ENCODE assay signal across 11 mouse cellular contexts in genomic region chr1:185098975-185099958, GRCm38 (mm10).
DNase-seq lines count a peak whose midpoint lies in the region; ATAC-seq and TF ChIP-seq lines count a peak whose summit lies in the region.
"Had no signal": no experiment of that assay in that cellular context is flagged by ENCODE, and none has a peak within 500 bp of the region (broad histone marks: within the 10 kb centered on the region; RNA-seq: fewer than 3 reads in every experiment).

No protein-coding gene starts in this region.

- peaks cover 24% of the 10 kb centered on the region for H3K4me1 ChIP-seq in heart, embryonic 13.5 days
- peaks cover 0 to 5% of the 10 kb centered on the region in 2 experiments; a peak in 2 of 4 replicates for H3K4me1 ChIP-seq in ES-E14 (ENCODE audit: control insufficient read depth in 2 of 2, insufficient read depth in 2 of 2, low read length in 2 of 2, poor library complexity in 1 of 2)
- H3K4me1 ChIP-seq in forebrain, embryonic 12.5 days = peaks cover 28% of the 10 kb centered on the region
- peaks cover 25% of the 10 kb centered on the region for H3K4me1 ChIP-seq in midbrain, embryonic 11.5 days (ENCODE audit: control insufficient read depth, insufficient read depth, low read length)
- H3K4me1 ChIP-seq in lung, adult 2 months (ENCODE audit: control insufficient read depth, insufficient read depth, low read length) = no peaks in the 10 kb centered on the region

- H3K27ac ChIP-seq in heart, embryonic 13.5 days (replicated peaks) = peak overlapping the region; percentile 65; the same call in 1 of the 2 replicates
- no peak overlapping the region for H3K27ac ChIP-seq in ES-E14 (ENCODE audit: insufficient read depth, low read depth, low read length, poor library complexity, severe bottlenecking)
- H3K27ac ChIP-seq in forebrain, embryonic 12.5 days = peak overlapping the region; percentile 69
- H3K27ac ChIP-seq in midbrain, embryonic 11.5 days (ENCODE audit: low read depth, low read length) = peak overlapping the region; percentile 60
- H3K27ac ChIP-seq: embryonic facial prominence, embryonic 12.5 days had no signal

- intact Hi-C loops in heart, postnatal 25 days (cut with DNase I) = no loop called here

- no peak overlapping the region for H3K4me3 ChIP-seq in heart, embryonic 13.5 days
- H3K4me3 ChIP-seq in ES-E14 (ENCODE audit: insufficient read depth in 1 of 2, low read depth in 1 of 2, low read length in 2 of 2, poor library complexity in 1 of 2, severe bottlenecking in 1 of 2) = peak overlapping the region in 1 of 2 experiments; percentile 34; a peak in 1 of 4 replicates
- no peak overlapping the region for H3K4me3 ChIP-seq in forebrain, embryonic 12.5 days (replicated peaks)
- no peak overlapping the region for H3K4me3 ChIP-seq in midbrain, embryonic 11.5 days (ENCODE audit: low read depth, low read length)
- H3K4me3 ChIP-seq in lung, adult 2 months (replicated peaks; ENCODE audit: extremely low read depth, low read depth, low read length) = no peak overlapping the region
- H3K4me3 ChIP-seq: embryonic facial prominence, embryonic 12.5 days had no signal

- peak overlapping the region; percentile 47 for H3K4me2 ChIP-seq in heart, embryonic 13.5 days
- peak overlapping the region; percentile 28 for H3K4me2 ChIP-seq in forebrain, embryonic 12.5 days
- H3K4me2 ChIP-seq in midbrain, embryonic 11.5 days = peak overlapping the region; percentile 38

- no peaks in the 10 kb centered on the region; the same call in 1 of the 2 replicates for H3K27me3 ChIP-seq in heart, embryonic 13.5 days (replicated peaks)
- no peaks in the 10 kb centered on the region; the same call in 1 of the 2 replicates for H3K27me3 ChIP-seq in forebrain, embryonic 12.5 days
- no peaks in the 10 kb centered on the region for H3K27me3 ChIP-seq in midbrain, embryonic 11.5 days (ENCODE audit: control insufficient read depth, insufficient read depth, low read length)
- H3K27me3 ChIP-seq: embryonic facial prominence, embryonic 12.5 days had no signal

- TF ChIP-seq CTCF in lung, adult 2 months (IDR thresholded peaks at IDR 0.05; ENCODE audit: insufficient read depth, low read length) = no peak

- no peak for DNase-seq in heart, postnatal 25 days (ENCODE audit: low spot score)
- peak; percentile 43 for DNase-seq in ES-E14 (ENCODE audit: low read depth, low spot score)
- peak; percentile 95 for DNase-seq in midbrain, embryonic 11.5 days (ENCODE audit: low spot score, missing footprints)
- DNase-seq in thymus, postnatal 36 days = no peak
- DNase-seq in cerebellum, postnatal 25 days = no peak
- no peak for DNase-seq in lung, adult 2 months
- DNase-seq: B cell, adult 2 months; kidney, adult 2 months had no signal

- in situ Hi-C loops in ES-E14 (cut with MboI; ENCODE audit: low sequenced_read_pairs in 2 of 2, unreplicated experiment in 2 of 2) = no loop called here

- H3K9me3 ChIP-seq in heart, embryonic 13.5 days = peaks cover 3% of the 10 kb centered on the region; the same call in 1 of the 2 replicates
- no peaks in the 10 kb centered on the region for H3K9me3 ChIP-seq in ES-E14 (ENCODE audit: control insufficient read depth, insufficient read depth, low read depth, low read length)
- no peaks in the 10 kb centered on the region for H3K9me3 ChIP-seq in forebrain, embryonic 12.5 days
- no peaks in the 10 kb centered on the region for H3K9me3 ChIP-seq in midbrain, embryonic 11.5 days (ENCODE audit: control insufficient read depth, low read length)
- H3K9me3 ChIP-seq: embryonic facial prominence, embryonic 12.5 days had no signal

- no peaks in the 10 kb centered on the region for H3K36me3 ChIP-seq in heart, embryonic 13.5 days
- no peaks in the 10 kb centered on the region for H3K36me3 ChIP-seq in ES-E14 (ENCODE audit: control insufficient read depth, insufficient read depth, low read length, poor library complexity, severe bottlenecking)
- H3K36me3 ChIP-seq in forebrain, embryonic 12.5 days (replicated peaks) = no peaks in the 10 kb centered on the region
- no peaks in the 10 kb centered on the region for H3K36me3 ChIP-seq in midbrain, embryonic 11.5 days (ENCODE audit: control insufficient read depth, insufficient read depth, low read length)
- H3K36me3 ChIP-seq: embryonic facial prominence, embryonic 12.5 days had no signal

- peak overlapping the region; percentile 21; the same call in 1 of the 2 replicates for H3K9ac ChIP-seq in heart, embryonic 13.5 days
- no peak overlapping the region for H3K9ac ChIP-seq in ES-E14 (ENCODE audit: insufficient read depth, low read depth, low read length, poor library complexity, severe bottlenecking)
- no peak overlapping the region for H3K9ac ChIP-seq in forebrain, embryonic 12.5 days
- H3K9ac ChIP-seq in midbrain, embryonic 11.5 days (ENCODE audit: low read length) = peak overlapping the region; percentile 24; the same call in 1 of the 2 replicates
- H3K9ac ChIP-seq: embryonic facial prominence, embryonic 12.5 days had no signal

- 34% methylated on average over 18 of the region's 18 CpGs for WGBS in heart, embryonic 13.5 days
- WGBS in forebrain, embryonic 12.5 days = 6% methylated on average over 18 of the region's 18 CpGs
- 9% methylated on average over 18 of the region's 18 CpGs for WGBS in midbrain, embryonic 11.5 days
- WGBS in lung, adult 2 months = 57% methylated on average over 18 of the region's 18 CpGs

- no peak for TF ChIP-seq POLR2A in lung, adult 2 months (IDR thresholded peaks at IDR 0.05; ENCODE audit: borderline replicate concordance, extremely low read depth, low read depth, low read length)

- ATAC-seq in heart, embryonic 13.5 days (ENCODE audit: extremely low read depth, insufficient number of reproducible peaks, low FRiP score, low TSS enrichment) = no peak
- ATAC-seq in forebrain, embryonic 12.5 days (ENCODE audit: low FRiP score) = peak; percentile 72; the same call in 1 of the 2 replicates
- peak; percentile 72 for ATAC-seq in midbrain, embryonic 11.5 days (ENCODE audit: low FRiP score)

TF ChIP-seq in ES-E14, 5 proteins besides CTCF, POLR2A, EP300 and RAD21:
- no peak for TF ChIP-seq ZNF384 (IDR thresholded peaks at IDR 0.05; ENCODE audit: low read depth, low read length)
- TF ChIP-seq MAFK (IDR thresholded peaks at IDR 0.05; ENCODE audit: insufficient read depth, low read depth, low read length) = no peak
- TF ChIP-seq HCFC1 (IDR thresholded peaks at IDR 0.05; ENCODE audit: borderline replicate concordance, insufficient read depth, low read length) = no peak
- no peak for TF ChIP-seq CHD2 (IDR thresholded peaks at IDR 0.05; ENCODE audit: low read depth, low read length)
- no peak for TF ChIP-seq ZC3H11A (IDR thresholded peaks at IDR 0.05; ENCODE audit: borderline replicate concordance, low read depth, low read length)

Comparison
In these comparisons a context has a peak if more than half of its experiments do, and no peak if none do; other contexts are left out.
1. H3K9ac ChIP-seq: peak in heart, embryonic 13.5 days (single experiment) and midbrain, embryonic 11.5 days (single experiment); none in ES-E14 (single experiment) and forebrain, embryonic 12.5 days (single experiment).
2. DNase-seq: peak in ES-E14 (single experiment) and midbrain, embryonic 11.5 days (single experiment); none in heart, postnatal 25 days (single experiment), thymus, postnatal 36 days (0 of 2), cerebellum, postnatal 25 days (0 of 2) and lung, adult 2 months (single experiment).
3. Peak in every context shown above with its lines, with median percentiles within 50 percentile points of each other: H3K4me2 ChIP-seq.